ENCODE assay signal across 28 mouse cellular contexts in the genomic region with DNA sequence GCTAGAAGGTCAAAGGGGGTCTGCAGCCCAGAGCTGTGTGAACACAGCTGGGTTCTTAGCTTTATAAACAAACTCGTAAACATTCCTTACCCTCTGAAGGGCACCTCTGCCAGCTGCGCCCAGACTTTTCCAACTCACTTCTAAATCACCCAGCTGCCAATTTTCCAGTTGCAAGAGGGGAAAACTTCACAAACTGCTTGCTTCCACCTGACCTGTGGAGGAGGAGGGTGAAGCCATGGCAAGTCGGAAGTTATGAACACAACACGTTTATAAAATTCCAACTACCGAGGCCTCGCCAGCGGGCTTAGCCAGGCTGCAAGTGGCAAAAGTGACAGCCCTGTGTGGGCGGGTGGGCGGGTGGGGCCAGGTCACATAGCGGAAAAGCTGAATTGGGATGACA. TPM values are rescaled to one million over a fixed set of nuclear protein-coding genes. Genes with fewer than 3 reads are reported as not detected.
"Had no signal": no experiment of that assay in that cellular context is flagged by ENCODE, and none has a peak within 500 bp of the region (broad histone marks: within the 10 kb centered on the region; RNA-seq: fewer than 3 reads in every experiment).

No protein-coding gene starts in this region.

- H3K9ac ChIP-seq: forebrain, embryonic 15.5 days; forebrain, postnatal 0 days; heart, embryonic 13.5 days; heart, embryonic 15.5 days; hindbrain, embryonic 12.5 days; hindbrain, embryonic 14.5 days; kidney, embryonic 15.5 days; limb, embryonic 13.5 days; limb, embryonic 15.5 days; liver, embryonic 13.5 days; liver, embryonic 15.5 days had no signal

- H3K36me3 ChIP-seq: forebrain, embryonic 15.5 days; heart, embryonic 13.5 days; heart, embryonic 15.5 days; hindbrain, embryonic 12.5 days; kidney, embryonic 15.5 days; limb, embryonic 13.5 days; limb, embryonic 15.5 days; liver, embryonic 13.5 days; liver, embryonic 15.5 days had no signal

- H3K4me2 ChIP-seq: forebrain, embryonic 15.5 days; heart, embryonic 11.5 days; heart, embryonic 13.5 days; heart, embryonic 15.5 days; hindbrain, embryonic 12.5 days; hindbrain, embryonic 14.5 days; kidney, embryonic 15.5 days; limb, embryonic 13.5 days; limb, embryonic 15.5 days; liver, embryonic 13.5 days; liver, embryonic 15.5 days had no signal

- H3K27me3 ChIP-seq: forebrain, embryonic 15.5 days; kidney, embryonic 15.5 days; limb, embryonic 13.5 days; limb, embryonic 15.5 days had no signal

- H3K4me3 ChIP-seq: forebrain, embryonic 15.5 days; heart, adult 2 months; heart, embryonic 13.5 days; heart, embryonic 15.5 days; hindbrain, embryonic 12.5 days; kidney, embryonic 15.5 days; layer of hippocampus, adult 2 months; left cerebral cortex, adult 2 months; limb, embryonic 13.5 days; limb, embryonic 15.5 days; liver, embryonic 13.5 days; liver, embryonic 15.5 days had no signal

- H3K9me3 ChIP-seq: forebrain, embryonic 15.5 days; heart, embryonic 13.5 days; heart, embryonic 15.5 days; hindbrain, embryonic 12.5 days; kidney, embryonic 15.5 days; limb, embryonic 13.5 days; limb, embryonic 15.5 days; liver, embryonic 13.5 days; liver, embryonic 15.5 days had no signal

- DNase-seq: forebrain, postnatal 0 days; gastrocnemius, postnatal 14 days; gastrocnemius, postnatal 36 days; heart, adult 11 months; heart, adult 2 months; heart, postnatal 14 days; heart, postnatal 36 days; kidney, postnatal 14 days; liver, embryonic 13.5 days had no signal

- ATAC-seq: forebrain, embryonic 15.5 days; forebrain, postnatal 0 days; hindbrain, embryonic 16.5 days; intestine, embryonic 16.5 days had no signal

- H3K27ac ChIP-seq: forebrain, embryonic 15.5 days; heart, adult 2 months; heart, embryonic 13.5 days; heart, embryonic 15.5 days; hindbrain, embryonic 12.5 days; hindbrain, embryonic 14.5 days; kidney, embryonic 15.5 days; layer of hippocampus, adult 2 months; left cerebral cortex, adult 2 months; limb, embryonic 13.5 days; limb, embryonic 15.5 days; liver, embryonic 13.5 days; liver, embryonic 15.5 days had no signal

RNA-seq across cellular contexts. Expression of a gene that starts 13.8 kb away (rescaled TPM):
- total RNA-seq: gastrocnemius, adult 18-20 months; gastrocnemius, adult 8-10 months; gastrocnemius, postnatal 14 days; gastrocnemius, postnatal 36 days; heart, adult 2 months; heart, postnatal 14 days; heart, postnatal 36 days; hematopoietic stem cell, adult 5-6 weeks; liver, adult 2 months had no signal
- polyA plus RNA-seq: heart, adult 2 months; heart, embryonic 15.5 days; heart, postnatal 0 days; liver, adult 2 months; liver, embryonic 13.5 days; liver, embryonic 15.5 days had no signal
